Mouse (Mus musculus) brain, embryonic 14.5 days (tissue): ENCODE results near the gene Rab43. TPM values are rescaled to one million over a fixed set of nuclear protein-coding genes. Genes with fewer than 3 reads are reported as not detected.

Experiments used
- DNase-seq: peaks from one replicate; pipeline ENCODE4 v3.0.0-alpha.2; 2011; ENCODE audit warnings: low read depth
- CTCF ChIP-seq: fragments of 200-500 bp; IDR thresholded peaks from 2 replicates; pipeline ENCODE4 v1.5.1; 2012; ENCODE audit warnings: inconsistent platforms, mild to moderate bottlenecking, moderate library complexity, borderline replicate concordance; ENCODE audit not compliant: insufficient read depth, insufficient read length; ENCODE audit errors: extremely low read depth
- POLR2A ChIP-seq: fragments of 200-500 bp; IDR thresholded peaks from 2 replicates; pipeline ENCODE4 v1.6.1; 2012; ENCODE audit warnings: mild to moderate bottlenecking, inconsistent platforms, borderline replicate concordance; ENCODE audit not compliant: poor library complexity, insufficient read depth, insufficient read length, severe bottlenecking; ENCODE audit errors: extremely low read depth
- polyA plus RNA-seq: library from polyadenylated mRNA; depleted of rRNA; stranded (reverse); fragments of >200 nt; gene quantifications from 2 replicates; pipeline ENCODE4 v1.2.3, GENCODE M21; 2012

Rab43 gene
- polyA plus RNA-seq, 1 experiment: 13.4 TPM

GRCm38 (mm10) chr6:87762161-87762560 lies 49.8 kb downstream of the Rab43 start:
- TF ChIP-seq POLR2A (no peak), CTCF (no peak)
- DNase-seq: no peak

GRCm38 (mm10) chr6:87759850-87760249 lies 52.1 kb downstream of the Rab43 start:
- DNase-seq: no peak
- TF ChIP-seq POLR2A: no peak

GRCm38 (mm10) chr6:87759404-87759803 lies 52.6 kb downstream of the Rab43 start:
- no peak for DNase-seq

GRCm38 (mm10) chr6:87756896-87757295 lies 55.1 kb downstream of the Rab43 start:
- no peak for TF ChIP-seq POLR2A
- no peak for TF ChIP-seq CTCF

More at GRCm38 (mm10) chr6:87759404-87759803, 52.6 kb downstream of the Rab43 start:
- TF ChIP-seq POLR2A: no peak
- no peak for TF ChIP-seq CTCF

GRCm38 (mm10) chr6:87755196-87755595 lies 56.8 kb downstream of the Rab43 start:
- DNase-seq: no peak
- TF ChIP-seq POLR2A: no peak
- no peak for TF ChIP-seq CTCF

More at GRCm38 (mm10) chr6:87756896-87757295, 55.1 kb downstream of the Rab43 start:
- DNase-seq: no peak

GRCm38 (mm10) chr6:87751574-87751973 lies 60.4 kb downstream of the Rab43 start:
- no peak for TF ChIP-seq POLR2A
- no peak for TF ChIP-seq CTCF
- DNase-seq: no peak

GRCm38 (mm10) chr6:87750184-87750910 lies 61.6 kb downstream of the Rab43 start:
- DNase-seq: no peak
- no peak for TF ChIP-seq POLR2A

GRCm38 (mm10) chr6:87748531-87748930 lies 63.4 kb downstream of the Rab43 start:
- DNase-seq: no peak
- TF ChIP-seq CTCF (no peak), POLR2A (no peak)

- TF ChIP-seq POLR2A: no peak
- TF ChIP-seq CTCF: no peak
- DNase-seq: no peak
Observed at GRCm38 (mm10) chr6:87748078-87748477, 63.9 kb downstream of the Rab43 start.

- DNase-seq: no peak
- TF ChIP-seq POLR2A: no peak
- TF ChIP-seq CTCF: no peak
Observed at GRCm38 (mm10) chr6:87746849-87747248, 65.1 kb downstream of the Rab43 start.

- TF ChIP-seq CTCF: no peak
- no peak for TF ChIP-seq POLR2A
- no peak for DNase-seq
Observed at GRCm38 (mm10) chr6:87746059-87746458, 65.9 kb downstream of the Rab43 start.

- no peak for TF ChIP-seq CTCF
- no peak for TF ChIP-seq POLR2A
- no peak for DNase-seq
Observed at GRCm38 (mm10) chr6:87745301-87745700, 66.7 kb downstream of the Rab43 start.

GRCm38 (mm10) chr6:87744632-87745031 lies 67.3 kb downstream of the Rab43 start:
- TF ChIP-seq CTCF (no peak), POLR2A (no peak)
- DNase-seq: no peak
